Comparison of ENCODE assay signal across 10 mouse cellular contexts in the genomic region with DNA sequence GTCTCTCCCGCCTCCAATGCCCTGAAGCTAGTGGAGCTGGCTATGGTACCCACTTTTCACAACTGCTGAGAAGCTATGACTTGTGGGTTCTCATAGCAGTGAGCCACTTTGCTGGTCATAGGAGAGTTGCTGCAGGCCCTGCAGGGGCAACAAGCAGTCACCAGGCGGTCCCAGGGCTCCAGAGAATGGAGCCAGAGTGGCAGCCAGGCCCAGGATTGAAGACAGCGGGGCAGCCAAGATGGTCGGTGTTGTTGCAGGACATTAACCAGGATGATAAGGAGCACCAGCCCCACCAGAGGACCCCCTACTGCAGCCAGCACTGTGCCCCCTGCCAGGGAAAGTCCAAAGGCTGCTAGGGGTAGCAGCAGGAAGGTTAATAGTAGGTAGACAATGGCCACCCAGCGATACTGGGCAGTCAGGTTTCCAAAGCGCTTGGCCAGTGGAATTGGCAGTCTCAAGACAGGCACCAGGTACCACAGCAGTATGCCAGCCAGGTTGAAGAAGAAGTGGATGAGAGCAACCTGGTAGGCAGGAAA. TPM values are rescaled to one million over a fixed set of nuclear protein-coding genes. Genes with fewer than 3 reads are reported as not detected.
DNase-seq lines count a peak whose midpoint lies in the region; ATAC-seq and TF ChIP-seq lines count a peak whose summit lies in the region.
"Had no signal": no experiment of that assay in that cellular context is flagged by ENCODE, and none has a peak within 500 bp of the region (broad histone marks: within the 10 kb centered on the region; RNA-seq: fewer than 3 reads in every experiment).

No protein-coding gene starts in this region.

- DNase-seq in kidney, adult 2 months, result no peak
- DNase-seq in embryonic facial prominence, embryonic 14.5 days (ENCODE audit: low spot score), result no peak
- DNase-seq in midbrain, embryonic 14.5 days, result no peak
- no peak for DNase-seq in urinary bladder, postnatal 14 days (ENCODE audit: low spot score)
- DNase-seq in ovary, postnatal 14 days (ENCODE audit: low spot score), result no peak

- no peak for TF ChIP-seq POLR2A in kidney, adult 2 months (IDR thresholded peaks at IDR 0.05; ENCODE audit: low read depth, low read length)

- H3K36me3 ChIP-seq in kidney, embryonic 16.5 days (ENCODE audit: insufficient read depth, low read length), result no peaks in the 10 kb centered on the region
- H3K36me3 ChIP-seq in kidney, adult 2 months (ENCODE audit: control insufficient read depth, insufficient read depth, low read length), result no peaks in the 10 kb centered on the region
- H3K36me3 ChIP-seq in embryonic facial prominence, embryonic 14.5 days (ENCODE audit: control insufficient read depth, insufficient read depth, low read length), result no peaks in the 10 kb centered on the region
- no peaks in the 10 kb centered on the region for H3K36me3 ChIP-seq in hindbrain, embryonic 16.5 days (ENCODE audit: control insufficient read depth, insufficient read depth, low read length)
- no peaks in the 10 kb centered on the region for H3K36me3 ChIP-seq in midbrain, embryonic 14.5 days (ENCODE audit: control insufficient read depth, insufficient read depth, low read length)

- TF ChIP-seq CTCF in kidney, adult 2 months (conservative IDR thresholded peaks at IDR 0.05; ENCODE audit: insufficient read depth, insufficient read length, low read depth, low read length), result no peak

- peaks cover 19% of the 10 kb centered on the region for H3K4me1 ChIP-seq in kidney, embryonic 16.5 days (ENCODE audit: insufficient read depth, low read length)
- H3K4me1 ChIP-seq in kidney, adult 2 months (ENCODE audit: control insufficient read depth, insufficient read depth, low read length), result no peaks in the 10 kb centered on the region; the same call in 1 of the 2 replicates
- H3K4me1 ChIP-seq in embryonic facial prominence, embryonic 14.5 days (ENCODE audit: control insufficient read depth, insufficient read depth, low read length), result peaks cover 10% of the 10 kb centered on the region
- peaks cover 7% of the 10 kb centered on the region for H3K4me1 ChIP-seq in hindbrain, embryonic 16.5 days (ENCODE audit: control insufficient read depth, insufficient read depth, low read depth, low read length)
- H3K4me1 ChIP-seq in midbrain, embryonic 14.5 days (ENCODE audit: control insufficient read depth, insufficient read depth, low read length), result peaks cover 6% of the 10 kb centered on the region

- 71% methylated on average over 6 of the region's 6 CpGs for WGBS in kidney, embryonic 16.5 days
- WGBS in kidney, adult 2 months, result 74% methylated on average over 6 of the region's 6 CpGs
- 60% methylated on average over 6 of the region's 6 CpGs for whole genome bisulfite sequencing in embryonic facial prominence, embryonic 14.5 days
- WGBS in hindbrain, embryonic 16.5 days, result 68% methylated on average over 6 of the region's 6 CpGs
- WGBS in midbrain, embryonic 14.5 days, result 69% methylated on average over 6 of the region's 6 CpGs

- no peak overlapping the region for H3K4me3 ChIP-seq in kidney, embryonic 16.5 days (ENCODE audit: low read length)
- no peak overlapping the region for H3K4me3 ChIP-seq in kidney, adult 2 months (ENCODE audit: insufficient read depth, low read depth, low read length)
- no peak overlapping the region for H3K4me3 ChIP-seq in embryonic facial prominence, embryonic 14.5 days (ENCODE audit: low read depth, low read length)
- no peak overlapping the region for H3K4me3 ChIP-seq in hindbrain, embryonic 16.5 days (ENCODE audit: low read length)
- H3K4me3 ChIP-seq in midbrain, embryonic 14.5 days (replicated peaks; ENCODE audit: low read depth, low read length), result no peak overlapping the region

- H3K4me2 ChIP-seq in kidney, embryonic 16.5 days (replicated peaks; ENCODE audit: low read depth, low read length), result peak overlapping the region; percentile 49
- H3K4me2 ChIP-seq in embryonic facial prominence, embryonic 14.5 days (ENCODE audit: low read depth, low read length), result peak overlapping the region; percentile 39; the same call in 1 of the 2 replicates
- no peak overlapping the region for H3K4me2 ChIP-seq in hindbrain, embryonic 16.5 days (ENCODE audit: low read length)
- H3K4me2 ChIP-seq in midbrain, embryonic 14.5 days (ENCODE audit: low read length), result peak overlapping the region; percentile 37

- ATAC-seq in kidney, embryonic 16.5 days (ENCODE audit: low FRiP score, low TSS enrichment), result no peak
- no peak for ATAC-seq in embryonic facial prominence, embryonic 14.5 days (ENCODE audit: low read depth)
- no peak for ATAC-seq in hindbrain, embryonic 16.5 days
- no peak for ATAC-seq in midbrain, embryonic 14.5 days (ENCODE audit: low FRiP score, low TSS enrichment)
- ATAC-seq in activated CD4-positive, CD25-positive, alpha-beta regulatory T cell, adult 4 months, result no peak

- H3K27me3 ChIP-seq in kidney, embryonic 16.5 days (ENCODE audit: insufficient read depth, low read length), result no peaks in the 10 kb centered on the region
- H3K27me3 ChIP-seq in kidney, adult 2 months (replicated peaks; ENCODE audit: control insufficient read depth, insufficient read depth, low read length), result no peaks in the 10 kb centered on the region
- H3K27me3 ChIP-seq in embryonic facial prominence, embryonic 14.5 days (replicated peaks; ENCODE audit: control insufficient read depth, insufficient read depth, low read length), result no peaks in the 10 kb centered on the region
- H3K27me3 ChIP-seq in hindbrain, embryonic 16.5 days (replicated peaks; ENCODE audit: control insufficient read depth, insufficient read depth, low read length), result 0 out of 2 replicates have a peak, but pooled peaks cover 2% of the 10 kb centered on the region
- H3K27me3 ChIP-seq in midbrain, embryonic 14.5 days (ENCODE audit: control insufficient read depth, insufficient read depth, low read length), result no peaks in the 10 kb centered on the region

- peak overlapping the region; percentile 46 for H3K9ac ChIP-seq in kidney, embryonic 16.5 days (replicated peaks; ENCODE audit: low read length)
- peak overlapping the region; percentile 49; the same call in 1 of the 2 replicates for H3K9ac ChIP-seq in embryonic facial prominence, embryonic 14.5 days (ENCODE audit: low read depth, low read length)
- H3K9ac ChIP-seq in hindbrain, embryonic 16.5 days (ENCODE audit: low read depth, low read length), result peak overlapping the region; percentile 25; the same call in 1 of the 2 replicates
- no peak overlapping the region for H3K9ac ChIP-seq in midbrain, embryonic 14.5 days (replicated peaks; ENCODE audit: low read length)

- 0 out of 2 replicates have a peak overlapping the region, but pooled peaks have one; percentile 88 for H3K27ac ChIP-seq in kidney, embryonic 16.5 days (ENCODE audit: low read length)
- H3K27ac ChIP-seq in kidney, adult 2 months (ENCODE audit: insufficient read depth, low read depth, low read length), result no peak overlapping the region
- H3K27ac ChIP-seq in embryonic facial prominence, embryonic 14.5 days (replicated peaks; ENCODE audit: low read depth, low read length), result no peak overlapping the region
- no peak overlapping the region for H3K27ac ChIP-seq in hindbrain, embryonic 16.5 days (ENCODE audit: low read depth, low read length)
- 0 out of 2 replicates have a peak overlapping the region, but pooled peaks have one; percentile 27 for H3K27ac ChIP-seq in midbrain, embryonic 14.5 days (replicated peaks; ENCODE audit: low read depth, low read length)

- H3K9me3 ChIP-seq in kidney, embryonic 16.5 days (ENCODE audit: low read length), result no peaks in the 10 kb centered on the region
- H3K9me3 ChIP-seq in embryonic facial prominence, embryonic 14.5 days (ENCODE audit: control insufficient read depth, low read length), result no peaks in the 10 kb centered on the region
- H3K9me3 ChIP-seq in hindbrain, embryonic 16.5 days (ENCODE audit: control insufficient read depth, low read length), result no peaks in the 10 kb centered on the region
- H3K9me3 ChIP-seq in midbrain, embryonic 14.5 days (ENCODE audit: control insufficient read depth, low read length), result no peaks in the 10 kb centered on the region

RNA-seq across cellular contexts. Expression of gene Tubb4b, which starts 4.6 kb away (rescaled TPM):
- polyA plus RNA-seq in kidney, embryonic 16.5 days (2015; fragmentation: Nextera tagmentation; extraction: Ambion mirVana), result 627 and 671 TPM in 2 replicates
- polyA plus RNA-seq in kidney, adult 2 months (2012; rRNA removed), result 313 and 314 TPM in 2 replicates
- 429 and 461 TPM in 2 replicates for polyA plus RNA-seq in embryonic facial prominence, embryonic 14.5 days (2014; fragmentation: Nextera tagmentation; extraction: Ambion mirVana)
- 486 and 553 TPM in 2 replicates for polyA plus RNA-seq in hindbrain, embryonic 16.5 days (2015; fragmentation: Nextera tagmentation; extraction: Ambion mirVana)
- polyA plus RNA-seq in midbrain, embryonic 14.5 days (2014; fragmentation: Nextera tagmentation; extraction: Ambion mirVana), result 319 and 339 TPM in 2 replicates
- polyA plus RNA-seq in activated CD4-positive, CD25-positive, alpha-beta regulatory T cell, adult 4 months (2017; shearing (Covaris generic)), result 100 to 1,000 TPM; 110 to 150 TPM

RNA-seq across cellular contexts. Expression of gene Slc34a3, which starts 5.1 kb away (rescaled TPM):
- polyA plus RNA-seq in kidney, embryonic 16.5 days (2015; fragmentation: Nextera tagmentation; extraction: Ambion mirVana), result 1.9 and 2.0 TPM in 2 replicates
- 240 and 299 TPM in 2 replicates for polyA plus RNA-seq in kidney, adult 2 months (2012; rRNA removed)
- not detected in 2 replicates for polyA plus RNA-seq in embryonic facial prominence, embryonic 14.5 days (2014; fragmentation: Nextera tagmentation; extraction: Ambion mirVana)
- not detected in 2 replicates for polyA plus RNA-seq in hindbrain, embryonic 16.5 days (2015; fragmentation: Nextera tagmentation; extraction: Ambion mirVana)
- not detected in 2 replicates for polyA plus RNA-seq in midbrain, embryonic 14.5 days (2014; fragmentation: Nextera tagmentation; extraction: Ambion mirVana)
- not detected for polyA plus RNA-seq in activated CD4-positive, CD25-positive, alpha-beta regulatory T cell, adult 4 months (2017; shearing (Covaris generic))
- polyA plus RNA-seq: gonadal fat pad, adult 2 months; liver, adult 2 months had no signal

RNA-seq across cellular contexts. Expression of gene Rnf224, which starts 7.5 kb away (rescaled TPM):
- polyA plus RNA-seq in kidney, embryonic 16.5 days (2015; fragmentation: Nextera tagmentation; extraction: Ambion mirVana), result 0.55 and 0.69 TPM in 2 replicates
- polyA plus RNA-seq in kidney, adult 2 months (2012; rRNA removed), result 0.06 and 0.12 TPM in 2 replicates
- not detected in 2 replicates for polyA plus RNA-seq in embryonic facial prominence, embryonic 14.5 days (2014; fragmentation: Nextera tagmentation; extraction: Ambion mirVana)
- not detected in 2 replicates for polyA plus RNA-seq in hindbrain, embryonic 16.5 days (2015; fragmentation: Nextera tagmentation; extraction: Ambion mirVana)
- polyA plus RNA-seq in midbrain, embryonic 14.5 days (2014; fragmentation: Nextera tagmentation; extraction: Ambion mirVana), result not detected in 2 replicates
- polyA plus RNA-seq in activated CD4-positive, CD25-positive, alpha-beta regulatory T cell, adult 4 months (2017; shearing (Covaris generic)), result not detected
- polyA plus RNA-seq: liver, adult 2 months had no signal

RNA-seq across cellular contexts. Expression of gene Fam166a, which starts 10.5 kb away (rescaled TPM):
- 0.37 TPM in 1 of 2 replicates, not detected in the other for polyA plus RNA-seq in kidney, embryonic 16.5 days (2015; fragmentation: Nextera tagmentation; extraction: Ambion mirVana)
- polyA plus RNA-seq in kidney, adult 2 months (2012; rRNA removed), result 0.55 and 0.58 TPM in 2 replicates
- polyA plus RNA-seq in embryonic facial prominence, embryonic 14.5 days (2014; fragmentation: Nextera tagmentation; extraction: Ambion mirVana), result not detected in 2 replicates
- polyA plus RNA-seq in hindbrain, embryonic 16.5 days (2015; fragmentation: Nextera tagmentation; extraction: Ambion mirVana), result 0.39 and 1.0 TPM in 2 replicates
- polyA plus RNA-seq in midbrain, embryonic 14.5 days (2014; fragmentation: Nextera tagmentation; extraction: Ambion mirVana), result not detected in 2 replicates
- not detected for polyA plus RNA-seq in activated CD4-positive, CD25-positive, alpha-beta regulatory T cell, adult 4 months (2017; shearing (Covaris generic))

RNA-seq across cellular contexts. Expression of gene Rnf208, which starts 13.0 kb away (rescaled TPM):
- 24.0 and 26.3 TPM in 2 replicates for polyA plus RNA-seq in kidney, embryonic 16.5 days (2015; fragmentation: Nextera tagmentation; extraction: Ambion mirVana)
- 49.1 and 57.9 TPM in 2 replicates for polyA plus RNA-seq in kidney, adult 2 months (2012; rRNA removed)
- 11.8 and 16.3 TPM in 2 replicates for polyA plus RNA-seq in embryonic facial prominence, embryonic 14.5 days (2014; fragmentation: Nextera tagmentation; extraction: Ambion mirVana)
- polyA plus RNA-seq in hindbrain, embryonic 16.5 days (2015; fragmentation: Nextera tagmentation; extraction: Ambion mirVana), result 166 and 207 TPM in 2 replicates
- 138 and 147 TPM in 2 replicates for polyA plus RNA-seq in midbrain, embryonic 14.5 days (2014; fragmentation: Nextera tagmentation; extraction: Ambion mirVana)
- polyA plus RNA-seq in activated CD4-positive, CD25-positive, alpha-beta regulatory T cell, adult 4 months (2017; shearing (Covaris generic)), result under 1 TPM in 1 of 2 experiments, not detected in 1; 0.58 TPM

Comparison
In these comparisons a context has a peak if more than half of its experiments do, and no peak if none do; other contexts are left out.
1. H3K27ac ChIP-seq: peak in kidney, embryonic 16.5 days (single experiment) and midbrain, embryonic 14.5 days (single experiment); none in kidney, adult 2 months (single experiment), embryonic facial prominence, embryonic 14.5 days (single experiment) and hindbrain, embryonic 16.5 days (single experiment).
2. RNA of gene Slc34a3, which starts 5.1 kb away (polyA plus RNA-seq): 240 to 299 TPM in kidney, adult 2 months; 1.9 to 2.0 TPM in kidney, embryonic 16.5 days, not detected in embryonic facial prominence, embryonic 14.5 days, not detected in hindbrain, embryonic 16.5 days, not detected in midbrain, embryonic 14.5 days and not detected in activated CD4-positive, CD25-positive, alpha-beta regulatory T cell, adult 4 months; every median in the first group is over 10 times any median in the second.